Mouse (Mus musculus) erythroblast, embryonic 14.5 days (primary cell): ENCODE results near the gene Olfr557.

Experiments used
- GATA1 ChIP-seq: IDR thresholded peaks from 2 replicates; pipeline ENCODE4 v1.6.1; 2012; ENCODE audit warnings: low read length, inconsistent platforms, mixed read lengths
- TAL1 ChIP-seq: IDR thresholded peaks from 3 replicates; pipeline ENCODE4 v1.6.1; 2012; ENCODE audit warnings: low read length, inconsistent platforms, mixed read lengths

GRCm38 (mm10) chr7:102665378-102665777 is 30.3 kb upstream of the Olfr557 start:
- no peak for TF ChIP-seq GATA1
- no peak for TF ChIP-seq TAL1
